Mouse (Mus musculus): ENCODE measurements around the gene Tst.
A peak's percentile ranks its signal among the peaks of the same experiment; 100 is the strongest.

Gene Tst

DNA sequence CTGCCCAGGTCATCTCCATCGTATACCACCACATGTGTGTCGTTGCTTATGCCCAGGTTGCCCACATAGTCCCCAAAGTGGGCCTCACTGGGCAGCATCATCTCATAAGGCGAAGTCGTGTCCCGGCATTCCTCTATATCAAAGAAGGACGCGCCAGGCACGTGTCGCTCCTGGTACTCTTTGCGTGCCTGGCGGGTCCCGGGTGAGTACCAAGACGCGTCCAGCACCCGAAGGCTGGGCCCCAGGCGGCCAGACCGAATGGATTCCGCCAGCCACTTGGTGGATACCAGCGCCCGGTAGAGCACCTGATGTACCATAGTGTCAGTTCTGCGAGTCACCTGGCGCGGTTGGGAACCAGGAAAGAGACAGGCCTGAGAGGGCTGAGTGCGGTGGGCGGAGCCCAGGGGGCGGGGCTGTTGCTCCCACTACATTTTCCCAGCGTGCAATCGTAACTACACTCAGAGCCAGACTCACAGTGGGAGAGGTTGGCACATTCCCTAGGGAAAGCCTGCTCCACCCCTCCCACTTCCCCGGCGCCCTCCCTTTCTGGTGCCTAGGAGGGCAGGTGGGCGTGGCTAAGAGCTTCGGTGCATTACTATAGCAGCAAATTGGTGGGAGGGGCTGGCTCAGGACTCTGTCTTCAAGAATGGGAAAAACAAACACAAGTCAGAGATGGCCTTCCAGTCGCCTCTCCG is at the start of gene Tst:
TSS of gene Tst (minus strand) at position 391 of the 695 bp plus-strand sequence.
- DNase-seq (ENCODE audit: low spot score in 2 of 2) = peak; percentile 80 to 88

- no peak for DNase-seq (ENCODE audit: low spot score in 2 of 2)
These were observed 49.5 kb upstream of the Tst start for GRCm38 (mm10) chr15:78455168-78455567.

GRCm38 (mm10) chr15:78452929-78453328 is 47.2 kb upstream of the Tst start:
- DNase-seq (ENCODE audit: low spot score in 2 of 2) = no peak

- no peak for DNase-seq (ENCODE audit: low spot score in 2 of 2)
These were observed 45.5 kb upstream of the Tst start for GRCm38 (mm10) chr15:78451201-78451600.

DNA sequence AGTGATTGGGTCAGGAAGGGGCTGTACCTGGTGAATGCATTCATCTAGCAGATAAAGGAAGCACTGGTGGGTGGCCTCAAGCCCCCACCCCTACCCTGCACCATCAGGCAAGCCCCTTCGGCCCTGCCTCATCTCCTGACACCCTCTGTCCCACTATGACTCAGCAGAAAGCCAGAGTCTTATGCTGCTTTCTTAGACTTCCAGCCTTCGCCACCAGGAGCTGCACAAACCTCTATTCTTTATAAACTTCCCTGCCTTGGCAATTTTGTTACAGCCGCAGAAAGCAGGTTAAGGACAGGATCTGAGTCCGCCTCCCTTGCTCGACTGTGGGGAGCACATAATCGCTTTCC is 44.7 kb upstream of the Tst start:
- no peak for DNase-seq (ENCODE audit: low spot score in 2 of 2)

- no peak for DNase-seq (ENCODE audit: low spot score in 2 of 2)
These were observed 44.1 kb upstream of the Tst start for GRCm38 (mm10) chr15:78449694-78450418.

GRCm38 (mm10) chr15:78449131-78449530 is 43.4 kb upstream of the Tst start:
- no peak for DNase-seq (ENCODE audit: low spot score in 2 of 2)

DNA sequence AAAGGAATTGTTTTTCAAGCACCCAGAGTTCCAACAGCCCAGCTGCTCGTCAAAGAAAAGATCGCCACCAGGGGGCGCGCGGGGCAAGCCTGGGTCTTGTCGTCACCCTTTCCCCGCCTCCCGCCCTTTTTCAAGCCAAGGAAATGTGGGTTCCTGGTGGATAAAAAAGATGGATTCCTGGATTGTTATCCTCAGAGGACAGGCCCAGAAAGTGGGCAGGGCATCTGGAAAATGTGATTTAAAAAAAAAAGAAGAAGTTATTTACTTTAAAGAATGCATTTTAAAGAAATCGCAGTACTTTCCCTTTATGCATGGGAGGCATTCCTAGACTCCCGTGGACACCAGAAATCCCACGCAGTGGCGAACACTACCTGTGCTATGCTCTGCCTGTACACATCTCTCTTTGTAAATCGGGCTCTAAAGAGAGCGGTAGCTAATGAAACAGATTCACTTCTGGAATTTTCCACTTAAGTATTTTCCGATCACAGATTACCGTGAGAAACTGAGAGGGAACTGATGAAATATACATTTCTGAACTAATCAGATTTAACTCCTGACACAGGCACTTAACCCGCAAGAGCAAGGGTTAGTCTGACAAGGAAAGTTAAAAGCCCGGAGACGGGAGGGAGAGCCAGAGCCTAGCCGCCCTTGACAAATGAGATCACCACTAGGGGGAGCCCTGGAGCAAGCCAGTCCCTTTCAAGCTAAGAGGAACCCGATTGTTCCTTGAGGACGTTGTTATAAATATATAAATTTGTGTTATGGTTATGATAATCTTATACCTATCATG is 42.2 kb upstream of the Tst start:
- DNase-seq (ENCODE audit: low spot score in 2 of 2) = peak; percentile 84 to 94

DNA sequence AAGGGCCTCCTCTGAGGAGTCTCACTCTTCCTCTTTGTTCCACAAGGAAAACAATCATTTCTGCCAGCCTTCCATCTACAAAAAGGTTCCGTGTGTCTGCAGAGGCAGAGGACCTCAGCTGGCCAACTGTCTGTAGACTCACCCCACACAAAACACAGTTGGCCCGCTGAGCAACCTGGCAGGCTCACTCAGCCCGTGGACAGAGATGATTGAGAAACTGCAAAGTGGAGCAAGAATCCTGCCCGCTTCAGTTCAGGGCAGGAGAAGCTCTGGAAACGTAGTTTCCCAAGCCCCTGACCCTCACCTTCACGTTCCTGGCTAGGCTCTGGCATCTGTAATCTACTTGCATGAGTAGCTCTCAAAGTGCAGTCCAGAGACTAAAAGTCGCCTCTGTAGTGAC is 41.4 kb upstream of the Tst start:
- DNase-seq (ENCODE audit: low spot score in 2 of 2) = no peak

GRCm38 (mm10) chr15:78443857-78444256 is 38.1 kb upstream of the Tst start:
- DNase-seq (ENCODE audit: low spot score in 2 of 2) = no peak

DNA sequence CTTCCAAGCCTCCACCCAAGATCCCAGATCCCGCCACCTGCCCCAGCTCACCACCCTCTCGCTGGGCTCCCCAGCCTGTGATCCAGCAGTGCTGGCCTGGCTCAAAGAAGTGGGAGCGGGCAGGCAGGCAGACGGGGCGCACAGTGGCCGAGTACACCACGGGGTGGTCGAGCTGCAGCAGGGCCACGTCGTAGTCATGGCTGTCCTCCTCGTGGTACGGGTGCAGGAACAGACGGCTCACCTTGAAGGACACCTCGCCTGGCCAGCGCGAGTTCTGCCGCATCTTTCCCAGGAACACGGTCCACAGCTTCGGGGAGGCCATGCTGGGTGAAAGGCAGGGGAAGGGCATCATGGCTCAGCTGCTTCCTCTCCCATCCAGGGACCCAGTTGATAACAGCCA is 36.5 kb upstream of the Tst start:
- DNase-seq (ENCODE audit: low spot score in 2 of 2) = no peak

- DNase-seq (ENCODE audit: low spot score in 2 of 2) = no peak
These were observed 33.3 kb upstream of the Tst start for GRCm38 (mm10) chr15:78438973-78439372.

DNA sequence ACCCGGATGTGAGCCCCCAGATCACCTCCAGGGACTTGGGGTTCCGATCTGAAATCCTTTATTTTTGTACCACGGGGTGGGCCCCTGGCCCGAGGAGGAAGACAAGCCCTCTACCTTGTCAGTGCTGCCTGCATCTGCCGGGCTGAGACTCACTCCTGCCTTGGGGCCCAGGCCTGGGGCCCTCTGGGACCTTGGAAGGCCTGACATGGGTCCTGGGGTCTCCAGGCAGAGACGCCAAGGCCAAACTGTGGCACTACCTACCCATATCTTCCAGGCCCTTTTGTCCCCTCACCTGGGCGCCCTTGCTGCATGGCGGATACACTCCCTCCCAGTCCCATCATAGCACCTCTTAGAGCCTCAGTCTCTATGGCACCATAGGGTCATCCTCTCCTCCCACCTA is 32.8 kb upstream of the Tst start:
- no peak for DNase-seq (ENCODE audit: low spot score in 2 of 2)

DNA sequence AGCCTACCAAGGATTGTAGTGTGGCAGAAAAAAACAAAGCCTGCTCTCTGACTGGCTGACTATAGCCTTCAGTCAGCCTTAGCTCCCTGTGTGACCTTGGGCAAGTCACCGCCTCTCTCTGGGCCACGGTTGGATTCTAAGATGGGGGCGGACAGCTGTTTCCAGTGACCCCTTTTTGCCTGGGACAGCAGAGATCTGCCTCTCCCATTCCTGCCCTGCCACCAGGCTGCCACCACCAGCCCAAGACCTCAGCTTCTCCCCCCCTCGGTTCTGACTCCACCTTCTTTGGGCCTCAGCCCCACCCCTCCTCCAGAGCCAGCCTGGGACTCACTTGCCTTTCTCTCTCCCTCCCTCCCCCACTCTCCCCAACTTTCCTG is 32.3 kb upstream of the Tst start:
- DNase-seq (ENCODE audit: low spot score in 2 of 2) = no peak

GRCm38 (mm10) chr15:78437237-78438017 is 31.7 kb upstream of the Tst start:
- peak in 1 of 2 experiments; percentile 51 for DNase-seq (ENCODE audit: low spot score in 2 of 2)

DNA sequence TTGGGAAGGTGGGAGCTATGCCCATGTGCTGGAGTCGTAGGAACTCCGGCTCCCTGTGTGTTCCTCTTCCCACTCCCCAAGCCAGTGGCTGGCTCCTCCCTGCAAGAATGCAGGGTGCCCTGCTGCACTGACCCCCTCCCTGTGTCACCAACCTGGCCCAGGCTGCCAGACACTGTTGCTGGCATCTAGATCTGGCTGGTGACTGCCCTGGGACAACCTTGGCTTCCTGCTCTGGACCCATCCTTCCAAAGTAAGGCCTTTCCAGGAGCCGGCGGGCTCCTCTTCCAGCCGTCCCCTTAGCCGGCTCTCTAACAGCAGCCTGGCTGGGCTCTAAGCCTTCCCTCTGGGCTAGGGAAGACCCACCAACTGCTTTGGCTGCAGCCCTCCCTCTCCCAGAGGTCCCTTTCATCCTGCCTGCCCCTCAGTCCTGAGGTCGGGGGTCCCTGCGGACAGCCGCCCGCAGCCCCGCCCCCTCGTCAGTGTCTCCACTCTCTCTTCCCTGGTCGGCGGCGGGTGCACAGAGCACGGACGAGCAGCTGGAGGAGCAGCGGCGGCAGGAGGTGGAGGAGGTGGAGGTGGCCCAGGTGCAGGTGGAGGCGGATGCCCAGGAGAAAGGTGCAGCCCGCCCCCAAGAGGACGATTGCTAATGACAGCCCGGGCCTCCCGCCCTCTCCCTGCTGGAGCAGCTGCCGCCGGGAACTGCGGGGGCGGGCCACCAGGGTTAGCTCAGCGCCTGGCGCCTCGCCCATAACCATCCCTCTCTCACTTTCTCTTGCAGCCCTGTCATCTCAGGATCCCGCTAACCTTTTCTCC is 30.9 kb upstream of the Tst start:
- peak; percentile 76 to 78 for DNase-seq (ENCODE audit: low spot score in 2 of 2)

- DNase-seq (ENCODE audit: low spot score in 2 of 2) = no peak
These were observed 30.0 kb upstream of the Tst start for GRCm38 (mm10) chr15:78435681-78436080.

- DNase-seq (ENCODE audit: low spot score in 2 of 2) = peak in 1 of 2 experiments; percentile 52
These were observed 29.3 kb upstream of the Tst start for GRCm38 (mm10) chr15:78434896-78435520.

DNA sequence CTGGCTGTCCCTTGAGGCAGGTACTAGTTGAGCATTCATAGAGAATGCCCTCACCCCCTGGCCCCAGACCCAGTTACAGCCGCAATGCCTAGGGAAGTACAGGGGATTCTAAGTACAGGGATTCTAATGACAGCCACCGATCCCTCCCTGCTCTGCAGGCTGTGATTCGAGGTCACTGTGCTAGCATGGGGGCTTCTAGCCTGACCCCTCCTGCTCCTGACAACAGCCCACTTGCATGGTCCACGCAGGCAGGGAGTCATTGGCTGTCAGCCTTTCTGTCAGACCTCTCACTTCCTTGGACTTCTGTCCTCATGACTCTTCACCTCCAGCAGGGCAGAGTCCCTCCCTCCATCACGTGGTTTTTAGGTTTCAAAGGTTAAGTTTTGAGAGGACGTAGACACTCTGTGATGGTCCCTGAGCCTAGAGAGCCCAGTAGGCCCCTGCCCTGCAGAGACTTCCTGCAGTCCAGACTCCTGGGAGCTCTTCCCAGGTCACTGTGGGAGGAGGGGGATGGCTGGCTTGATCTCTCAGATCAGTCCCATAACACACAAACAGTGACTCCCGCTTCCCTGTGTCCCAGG is 25.9 kb upstream of the Tst start:
- no peak for DNase-seq (ENCODE audit: low spot score in 2 of 2)

DNA sequence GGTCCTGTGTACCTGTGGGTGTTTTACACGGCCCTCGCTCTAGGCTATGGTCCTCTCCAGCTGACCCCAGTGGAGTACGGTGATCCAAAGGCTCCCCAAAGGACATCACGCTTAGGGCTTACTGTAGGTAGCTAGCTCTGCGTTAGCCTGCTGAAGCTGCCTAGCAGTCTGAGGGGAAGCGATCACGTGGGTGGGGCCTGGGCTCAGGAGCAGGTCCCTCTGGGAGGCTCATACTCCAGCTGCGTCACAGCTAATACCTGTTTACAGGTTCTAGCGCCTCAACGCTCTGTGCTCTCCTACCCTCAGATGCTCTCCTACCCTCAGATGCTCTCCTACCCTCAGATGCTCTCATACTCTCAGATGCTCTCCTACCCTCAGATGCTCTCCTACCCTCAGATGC is 25.2 kb upstream of the Tst start:
- no peak for DNase-seq (ENCODE audit: low spot score in 2 of 2)
